Mouse (Mus musculus): ENCODE measurements around the gene Nxpe5. TPM values are rescaled to one million over a fixed set of nuclear protein-coding genes. Genes with fewer than 3 reads are reported as not detected.
"Not testable (repeated sequence)": the region's sequence is repeated elsewhere in the genome, so short reads cannot be mapped to it uniquely, and the experiment has no call there.

Gene Nxpe5
- not detected for total RNA-seq (2021)
- long read RNA-seq, partial matches to known transcripts: 0 of 1 reads
- long read RNA-seq, other reads (novel, unspliced or antisense): 1 of 1 reads

- no peak for DNase-seq (ENCODE audit: low spot score in 2 of 2)
These were observed at the start of gene Nxpe5 for GRCm38 (mm10) chr5:138225700-138226099. Gene Nxpe5 (plus strand): TSS chr5:138225898.

- peak; percentile 74 to 86 for DNase-seq (ENCODE audit: low spot score in 2 of 2)
These were observed 38.6 kb upstream of the Nxpe5 start, which contains the start of the genes Taf6 and Cnpy4 for GRCm38 (mm10) chr5:138186950-138187638. Gene Taf6 (minus strand): TSS chr5:138187451. Gene Cnpy4 (plus strand): TSS chr5:138187485.

- DNase-seq (ENCODE audit: low spot score in 2 of 2): peak; percentile 68 to 90
These were observed 37.9 kb upstream of the Nxpe5 start for GRCm38 (mm10) chr5:138187661-138188306.

- peak; percentile 56 to 91 for DNase-seq (ENCODE audit: low spot score in 2 of 2)
These were observed 31.6 kb upstream of the Nxpe5 start, which contains the start of gene Mblac1 for GRCm38 (mm10) chr5:138193771-138194727. Gene Mblac1 (plus strand): TSS chr5:138194314.

GRCm38 (mm10) chr5:138194755-138195345 lies 30.8 kb upstream of the Nxpe5 start:
- peak; percentile 21 to 36 for DNase-seq (ENCODE audit: low spot score in 2 of 2)

- DNase-seq (ENCODE audit: low spot score in 2 of 2): no peak
These were observed 30.2 kb upstream of the Nxpe5 start for GRCm38 (mm10) chr5:138195463-138195862.

- peak in 1 of 2 experiments; percentile 30 for DNase-seq (ENCODE audit: low spot score in 2 of 2)
These were observed 26.1 kb upstream of the Nxpe5 start for GRCm38 (mm10) chr5:138199576-138199975.

GRCm38 (mm10) chr5:138202086-138202485 lies 23.6 kb upstream of the Nxpe5 start:
- DNase-seq (ENCODE audit: low spot score in 2 of 2): no peak

- no peak for DNase-seq (ENCODE audit: low spot score in 2 of 2)
These were observed 18.4 kb upstream of the Nxpe5 start for GRCm38 (mm10) chr5:138207253-138207652.

GRCm38 (mm10) chr5:138207873-138208272 lies 17.8 kb upstream of the Nxpe5 start:
- no peak for DNase-seq (ENCODE audit: low spot score in 2 of 2)

GRCm38 (mm10) chr5:138216632-138217031 lies 9.1 kb upstream of the Nxpe5 start:
- not testable (repeated sequence) for DNase-seq (ENCODE audit: low spot score in 2 of 2)

- no peak for DNase-seq (ENCODE audit: low spot score in 2 of 2)
These were observed 5.8 kb upstream of the Nxpe5 start for GRCm38 (mm10) chr5:138219864-138220263.

GRCm38 (mm10) chr5:138222111-138222510 lies 3.6 kb upstream of the Nxpe5 start:
- DNase-seq (ENCODE audit: low spot score in 2 of 2): peak; percentile 76 to 89

GRCm38 (mm10) chr5:138223287-138223686 lies 2.4 kb upstream of the Nxpe5 start:
- DNase-seq (ENCODE audit: low spot score in 2 of 2): no peak

- DNase-seq (ENCODE audit: low spot score in 2 of 2): no peak
These were observed 793 bp downstream of the Nxpe5 start for GRCm38 (mm10) chr5:138226491-138226890.

GRCm38 (mm10) chr5:138227367-138227766 lies 1.7 kb downstream of the Nxpe5 start:
- no peak for DNase-seq (ENCODE audit: low spot score in 2 of 2)

- DNase-seq (ENCODE audit: low spot score in 2 of 2): peak in 1 of 2 experiments; percentile 22
These were observed 2.3 kb downstream of the Nxpe5 start for GRCm38 (mm10) chr5:138228026-138228425.

- no peak for DNase-seq (ENCODE audit: low spot score in 2 of 2)
These were observed 3.8 kb downstream of the Nxpe5 start for GRCm38 (mm10) chr5:138229511-138229910.

GRCm38 (mm10) chr5:138233778-138234177 lies 8.1 kb downstream of the Nxpe5 start:
- DNase-seq (ENCODE audit: low spot score in 2 of 2): no peak

GRCm38 (mm10) chr5:138234224-138234623 lies 8.5 kb downstream of the Nxpe5 start:
- no peak for DNase-seq (ENCODE audit: low spot score in 2 of 2)

GRCm38 (mm10) chr5:138241511-138241910 lies 15.8 kb downstream of the Nxpe5 start:
- DNase-seq (ENCODE audit: low spot score in 2 of 2): no peak
